Mouse (Mus musculus): ENCODE results near the gene Ptprg.

DNA sequence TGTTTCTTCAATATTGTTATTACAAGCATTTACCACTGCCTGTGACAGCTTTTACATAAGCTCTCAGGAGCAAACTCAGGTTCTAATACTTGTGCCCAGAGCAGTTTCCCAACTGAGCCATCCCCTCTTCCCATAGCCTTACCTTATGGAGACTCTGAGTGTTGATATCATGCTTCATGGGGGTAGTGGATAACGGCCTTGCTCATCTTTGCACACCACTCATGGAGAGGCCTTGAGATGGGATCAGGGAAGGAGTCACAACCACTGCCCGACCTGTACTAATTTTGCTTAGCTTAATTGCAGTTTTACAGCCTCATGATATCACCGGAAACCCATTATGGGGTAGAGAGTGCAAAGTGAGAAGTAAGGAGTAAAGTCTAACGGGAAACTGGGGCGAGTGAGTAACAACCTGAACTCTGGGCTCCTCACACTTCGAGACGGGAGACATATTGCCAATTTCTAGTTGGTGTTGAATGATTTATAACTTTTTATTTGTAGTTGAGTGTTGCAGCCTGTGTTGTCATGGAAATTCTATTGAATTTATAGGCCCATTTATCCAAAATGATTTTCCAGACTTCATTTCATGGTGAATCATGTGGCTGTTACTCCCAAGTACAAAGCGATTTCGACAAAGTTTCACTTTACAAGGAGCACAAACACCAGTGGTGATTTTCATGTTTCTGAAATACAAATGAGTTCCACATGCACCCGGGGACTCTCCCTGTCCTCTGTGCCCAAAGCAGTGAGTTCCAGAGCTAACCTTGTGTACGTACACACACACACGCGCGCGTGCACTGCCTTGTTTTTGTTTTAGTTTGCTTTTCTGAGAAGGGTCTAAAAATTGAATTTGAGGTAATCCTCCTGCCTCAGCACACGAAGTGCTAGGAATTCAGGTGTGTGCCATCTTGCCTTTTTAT lies 472.7 kb downstream of the Ptprg start:
- TF ChIP-seq CTCF (IDR thresholded peaks at IDR 0.05; ENCODE audit: low read depth) (no peak), EP300 (IDR thresholded peaks at IDR 0.05; ENCODE audit: low read depth) (no peak)
